Mouse (Mus musculus) embryonic facial prominence, embryonic 12.5 days (tissue): Measurements from ENCODE around the gene Orai3. TPM values are rescaled to one million over a fixed set of nuclear protein-coding genes. Genes with fewer than 3 reads are reported as not detected.

ENCODE experiments used
- ATAC-seq: fragments of 200-750 bp; cut with Nextera tagmentation; 2 replicates; pipeline ENCODE4 v1.8.0; 2017; ENCODE audit not compliant: insufficient number of reproducible peaks, insufficient read depth, low FRiP score, low TSS enrichment
- H3K27ac ChIP-seq: fragments of 300-500 bp; sonication (generic); 2 replicates; pipeline ENCODE4 v1.5.1; 2016; ENCODE audit warnings: mild to moderate bottlenecking
- H3K27me3 ChIP-seq: fragments of 300-500 bp; sonication (generic); 2 replicates; pipeline ENCODE4 v1.6.1; 2016; ENCODE audit warnings: mild to moderate bottlenecking, moderate library complexity
- H3K36me3 ChIP-seq: fragments of 300-500 bp; sonication (generic); 2 replicates; pipeline ENCODE4 v1.6.1; 2016; ENCODE audit warnings: mild to moderate bottlenecking
- H3K4me1 ChIP-seq: fragments of 300-500 bp; sonication (generic); 2 replicates; pipeline ENCODE4 v1.6.1; 2016
- H3K4me2 ChIP-seq: fragments of 300-500 bp; sonication (generic); replicated peaks from 2 replicates; pipeline ENCODE4 v1.6.1; 2016; ENCODE audit warnings: mild to moderate bottlenecking, moderate library complexity
- H3K4me3 ChIP-seq: fragments of 300-500 bp; sonication (generic); 2 replicates; pipeline ENCODE4 v1.5.1; 2016; ENCODE audit warnings: mild to moderate bottlenecking
- H3K9ac ChIP-seq: fragments of 300-500 bp; sonication (generic); 2 replicates; pipeline ENCODE4 v1.6.1; 2016; ENCODE audit warnings: mild to moderate bottlenecking, moderate library complexity
- H3K9me3 ChIP-seq: fragments of 300-500 bp; sonication (generic); 2 replicates; pipeline ENCODE4 v1.6.1; 2016; ENCODE audit warnings: mild to moderate bottlenecking, moderate library complexity
- WGBS: fragments of 180-500 bp; shearing (Covaris S2); methylation state at CpG from one replicate; pipeline ENCODE4 v1.1.7; 2016; 5-methylcytosine and 5-hydroxymethylcytosine counted together
- polyA plus RNA-seq: library from polyadenylated mRNA; unstranded; fragments of >200 nt; fragmentation: Nextera tagmentation; extraction: Ambion mirVana; gene quantifications from 2 replicates; pipeline ENCODE4 v1.2.1, GENCODE M21; 2016

The Orai3 gene
- polyA plus RNA-seq, 1 experiment from 2014 or later: 16.7 TPM

- no peaks in the 10 kb centered on the region for H3K9me3 ChIP-seq
- H3K4me1 ChIP-seq: peaks cover 10% of the 10 kb centered on the region
- H3K27ac ChIP-seq: no peak overlapping the region
- no peaks in the 10 kb centered on the region for H3K27me3 ChIP-seq
- ATAC-seq: no peak
- peaks cover 13% of the 10 kb centered on the region for H3K36me3 ChIP-seq
- no peak overlapping the region for H3K9ac ChIP-seq
- no peak overlapping the region for H3K4me3 ChIP-seq
- WGBS: 81% methylated on average over 7 of the region's 7 CpGs
- H3K4me2 ChIP-seq: no peak overlapping the region
Observed at GRCm38 (mm10) chr7:127817053-127817452, 47.4 kb downstream of the Orai3 start.

GRCm38 (mm10) chr7:127817776-127818175 is 48.2 kb downstream of the Orai3 start:
- Histone ChIP-seq H3K4me1 (peaks cover 13% of the 10 kb centered on the region), H3K4me3 (no peak overlapping the region), H3K4me2 (no peak overlapping the region), H3K36me3 (peaks cover 13% of the 10 kb centered on the region), H3K9ac (no peak overlapping the region), H3K9me3 (no peaks in the 10 kb centered on the region), H3K27me3 (no peaks in the 10 kb centered on the region), H3K27ac (0 out of 2 replicates have a peak overlapping the region, but pooled peaks have one; percentile 36)
- ATAC-seq: no peak
- WGBS: 86% methylated on average over 5 of the region's 5 CpGs

- WGBS: 54% methylated on average over 13 of the region's 13 CpGs
- peaks cover 25% of the 10 kb centered on the region for H3K4me1 ChIP-seq
- no peak overlapping the region for H3K4me3 ChIP-seq
- no peak overlapping the region for H3K9ac ChIP-seq
- H3K27ac ChIP-seq: 0 out of 2 replicates have a peak overlapping the region, but pooled peaks have one; percentile 0
- no peaks in the 10 kb centered on the region for H3K27me3 ChIP-seq
- no peaks in the 10 kb centered on the region for H3K36me3 ChIP-seq
- no peaks in the 10 kb centered on the region for H3K9me3 ChIP-seq
- ATAC-seq: no peak
- no peak overlapping the region for H3K4me2 ChIP-seq
Observed at GRCm38 (mm10) chr7:127820836-127821509, 51.4 kb downstream of the Orai3 start.

- no peak overlapping the region for H3K9ac ChIP-seq
- H3K4me1 ChIP-seq: peaks cover 21% of the 10 kb centered on the region
- no peak overlapping the region for H3K4me2 ChIP-seq
- 88% methylated on average over 3 of the region's 3 CpGs for WGBS
- H3K4me3 ChIP-seq: no peak overlapping the region
- H3K36me3 ChIP-seq: no peaks in the 10 kb centered on the region
- H3K9me3 ChIP-seq: no peaks in the 10 kb centered on the region
- no peak overlapping the region for H3K27ac ChIP-seq
- H3K27me3 ChIP-seq: no peaks in the 10 kb centered on the region
- no peak for ATAC-seq
Observed at GRCm38 (mm10) chr7:127822494-127822893, 52.9 kb downstream of the Orai3 start.

- ATAC-seq: no peak
Observed at GRCm38 (mm10) chr7:127823236-127824171, 53.9 kb downstream of the Orai3 start.

GRCm38 (mm10) chr7:127824176-127824871 is 54.7 kb downstream of the Orai3 start, which contains the start of the genes Stx4a and Stx1b:
Gene Stx4a, plus strand, starts transcription at chr7:127824294.
Gene Stx1b, minus strand, starts transcription at chr7:127824549.
- H3K36me3 ChIP-seq: no peaks in the 10 kb centered on the region

More at GRCm38 (mm10) chr7:127823236-127824171, 53.9 kb downstream of the Orai3 start:
- Histone ChIP-seq H3K36me3 (no peaks in the 10 kb centered on the region), H3K4me3 (peak overlapping the region; percentile 83), H3K9me3 (no peaks in the 10 kb centered on the region), H3K9ac (peak overlapping the region; percentile 81), H3K4me2 (peak overlapping the region; percentile 73), H3K27me3 (no peaks in the 10 kb centered on the region), H3K27ac (peak overlapping the region; percentile 83; the same call in 1 of the 2 replicates), H3K4me1 (peaks cover 21% of the 10 kb centered on the region)
- 66% methylated on average over 11 of the region's 11 CpGs for whole genome bisulfite sequencing

More at GRCm38 (mm10) chr7:127824176-127824871, 54.7 kb downstream of the Orai3 start, which contains the start of the genes Stx4a and Stx1b:
- peak within 1 kb of the TSS; percentile 73 for H3K4me2 ChIP-seq
- ATAC-seq: peak; percentile 74
- H3K27ac ChIP-seq: peak within 1 kb of the TSS; percentile 83
- H3K4me1 ChIP-seq: peaks cover 21% of the 10 kb centered on the region
- no peaks in the 10 kb centered on the region for H3K27me3 ChIP-seq
- 2% methylated on average over 35 of the region's 38 CpGs for WGBS
- peak within 1 kb of the TSS; percentile 81 for H3K9ac ChIP-seq
- no peaks in the 10 kb centered on the region for H3K9me3 ChIP-seq
- peak within 1 kb of the TSS; percentile 83 for H3K4me3 ChIP-seq

Other genes with a start within 250 kb of the Orai3 start
- 4.8 and 5.7 TPM in 2 replicates for gene Tmem265, start 208.4 kb upstream of the Orai3 start, polyA plus RNA-seq
- 39.3 and 42.9 TPM in 2 replicates for gene Phkg2, start 196.5 kb upstream of the Orai3 start, polyA plus RNA-seq
- gene Ccdc189, start 181.2 kb upstream of the Orai3 start, polyA plus RNA-seq: 11.0 and 11.3 TPM in 2 replicates
- 63.0 and 66.2 TPM in 2 replicates for gene Rnf40, start 181.0 kb upstream of the Orai3 start, polyA plus RNA-seq
- 24.6 and 25.1 TPM in 2 replicates for gene Zfp629, start 154.0 kb upstream of the Orai3 start, polyA plus RNA-seq
- 127 and 141 TPM in 2 replicates for gene Bcl7c, start 60.9 kb upstream of the Orai3 start, polyA plus RNA-seq
- gene Ctf1, start 57.1 kb upstream of the Orai3 start, polyA plus RNA-seq: 27.7 and 30.5 TPM in 2 replicates
- 0.55 and 0.68 TPM in 2 replicates for gene Ctf2, start 37.6 kb upstream of the Orai3 start, polyA plus RNA-seq
- gene Fbxl19, start 25.3 kb upstream of the Orai3 start, polyA plus RNA-seq: 11.8 and 11.9 TPM in 2 replicates
- gene Setd1a, start 6.9 kb downstream of the Orai3 start, polyA plus RNA-seq: 25.5 and 26.5 TPM in 2 replicates
- gene Gm49388, start 15.8 kb downstream of the Orai3 start, polyA plus RNA-seq: not detected in 2 replicates
- 10.3 and 10.9 TPM in 2 replicates for gene Hsd3b7, start 30.8 kb downstream of the Orai3 start, polyA plus RNA-seq
- 36.1 and 41.5 TPM in 2 replicates for gene Stx4a, start 54.5 kb downstream of the Orai3 start, polyA plus RNA-seq
- gene Stx1b, start 54.7 kb downstream of the Orai3 start, polyA plus RNA-seq: 9.1 and 10.0 TPM in 2 replicates
- gene Zfp646, start 106.4 kb downstream of the Orai3 start, polyA plus RNA-seq: 15.6 and 16.2 TPM in 2 replicates
- gene Zfp668, start 107.0 kb downstream of the Orai3 start, polyA plus RNA-seq: 31.8 and 32.9 TPM in 2 replicates
- gene Prss53, start 121.2 kb downstream of the Orai3 start, polyA plus RNA-seq: 1.2 and 1.3 TPM in 2 replicates
- gene Gm21974, start 125.6 kb downstream of the Orai3 start, polyA plus RNA-seq: not detected in 2 replicates
- 88.6 and 93.5 TPM in 2 replicates for gene Vkorc1, start 125.8 kb downstream of the Orai3 start, polyA plus RNA-seq
- gene Bckdk, start 134.3 kb downstream of the Orai3 start, polyA plus RNA-seq: 86.9 and 88.2 TPM in 2 replicates
- 50.9 and 53.7 TPM in 2 replicates for gene Kat8, start 142.7 kb downstream of the Orai3 start, polyA plus RNA-seq
- 8.3 and 8.4 TPM in 2 replicates for gene Prss8, start 160.3 kb downstream of the Orai3 start, polyA plus RNA-seq
- gene Prss36, start 176.9 kb downstream of the Orai3 start, polyA plus RNA-seq: 10.5 and 11.2 TPM in 2 replicates
- 582 and 594 TPM in 2 replicates for gene Fus, start 197.6 kb downstream of the Orai3 start, polyA plus RNA-seq
- 11.2 and 13.6 TPM in 2 replicates for gene Pycard, start 224.1 kb downstream of the Orai3 start, polyA plus RNA-seq
- gene Trim72, start 234.1 kb downstream of the Orai3 start, polyA plus RNA-seq: 0.34 and 0.45 TPM in 2 replicates